Mouse (Mus musculus): ENCODE data around the gene AU021092.
"Not testable (repeated sequence)": the region's sequence is repeated elsewhere in the genome, so short reads cannot be mapped to it uniquely, and the experiment has no call there.

Gene AU021092

DNA sequence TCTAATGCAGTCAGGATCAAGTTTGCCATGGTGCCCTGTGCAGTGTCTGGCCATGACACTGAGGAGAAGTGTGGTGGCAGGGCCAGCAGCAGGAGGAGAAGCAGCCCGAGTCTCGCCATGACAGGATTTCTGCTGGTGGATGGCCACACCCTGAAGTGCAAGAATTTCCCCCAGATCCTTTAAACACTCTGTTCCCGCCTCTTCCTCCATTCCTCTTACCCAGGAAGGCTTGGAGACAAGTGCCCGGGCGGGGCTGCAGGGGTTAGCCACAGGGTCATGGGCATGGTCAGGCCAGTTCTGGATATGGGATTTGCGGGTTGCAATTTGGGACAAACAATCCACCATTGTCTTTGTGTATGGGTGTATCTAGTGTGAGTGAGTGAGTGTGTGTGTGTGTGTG is at the start of gene AU021092:
Gene AU021092 (minus strand): TSS at position 160 of the 400 bp plus-strand sequence.
- no peak for DNase-seq

DNA sequence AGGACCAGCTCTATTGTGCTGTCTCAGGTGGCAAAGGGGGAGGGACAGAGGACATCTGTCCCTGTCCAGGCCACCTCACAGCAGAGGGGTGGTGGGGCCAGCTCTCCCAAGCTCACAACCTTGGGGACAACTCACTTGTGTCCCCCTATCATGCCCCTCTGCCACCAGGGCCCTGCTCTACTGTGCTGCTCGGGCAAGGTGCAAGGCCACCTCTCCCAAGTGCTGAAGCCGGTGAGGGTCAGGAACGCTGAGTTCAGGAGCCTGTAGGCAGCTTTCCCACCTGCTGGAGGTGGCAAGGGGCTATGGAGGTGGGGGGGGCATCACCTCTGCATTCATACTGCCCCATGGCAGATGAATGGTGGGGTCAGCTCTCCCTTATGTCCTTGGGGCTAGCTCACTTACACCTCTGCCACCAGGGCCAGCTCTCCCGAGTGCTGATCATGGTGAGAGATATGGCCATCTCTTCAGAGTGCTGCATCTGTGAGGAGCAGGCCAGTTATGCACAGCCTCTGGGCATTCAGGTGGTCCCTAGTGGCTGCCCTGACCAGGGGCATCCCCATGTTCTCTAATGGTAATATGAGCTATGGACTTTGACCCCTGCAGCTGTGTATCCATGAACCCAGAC is 49.4 kb upstream of the AU021092 start:
- no peak for DNase-seq

DNA sequence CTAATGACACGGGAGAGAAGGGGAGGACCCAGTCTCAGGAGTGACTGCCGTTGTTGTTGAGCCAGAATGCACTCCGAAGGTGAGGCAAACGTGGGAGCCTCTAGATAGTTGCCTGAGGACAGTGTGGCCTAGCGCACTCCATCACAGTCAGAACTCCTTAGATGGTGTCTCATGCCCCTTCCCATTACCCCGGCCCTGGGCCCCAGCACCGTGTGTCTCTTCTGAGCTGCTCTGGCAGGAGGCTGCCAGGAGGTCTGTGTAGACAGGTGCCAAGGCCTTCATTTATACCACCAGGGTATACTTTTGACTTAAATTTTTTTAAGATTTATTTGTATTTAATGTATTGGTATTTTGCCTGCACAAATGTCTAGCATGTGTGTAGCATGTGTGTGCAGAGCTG is 41.8 kb upstream of the AU021092 start:
- DNase-seq = no peak

GRCm38 (mm10) chr16:5263156-5263555 is 41.1 kb upstream of the AU021092 start:
- no peak for DNase-seq

DNA sequence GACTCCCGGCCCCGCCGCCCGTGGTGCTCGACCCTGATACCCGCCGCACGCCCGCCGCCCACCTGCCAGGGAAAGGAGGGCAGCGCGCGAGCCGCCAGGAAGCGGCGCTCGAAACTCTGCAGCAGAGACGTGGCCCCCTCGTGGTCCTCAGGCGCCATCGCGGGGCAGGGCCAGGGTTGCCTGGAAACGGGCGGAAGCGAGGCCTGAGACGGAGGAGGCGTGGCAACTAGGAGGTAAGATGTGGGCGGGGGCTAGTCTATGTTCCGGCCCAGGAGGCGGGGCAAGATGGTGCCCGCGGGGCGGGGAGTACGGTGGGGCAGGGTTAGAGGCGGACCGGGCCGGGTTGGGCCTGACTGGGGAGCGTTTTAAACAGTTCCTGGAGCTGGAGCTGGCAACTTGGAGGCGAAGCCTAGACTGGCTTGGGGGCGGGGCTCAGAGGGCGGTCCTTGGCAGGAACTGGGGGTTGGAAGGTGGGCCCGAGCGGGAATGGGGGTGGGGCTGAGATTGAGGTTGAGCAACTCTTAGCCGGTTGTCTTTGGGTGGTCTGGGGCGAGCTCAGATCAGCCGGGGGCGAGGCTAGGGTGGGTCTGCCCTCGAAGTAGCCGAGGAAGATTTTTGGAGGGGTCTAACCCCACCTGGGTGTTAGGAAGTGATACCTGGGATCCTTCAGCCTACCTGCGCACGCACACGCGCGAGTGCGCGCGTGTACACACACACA is 33.8 kb upstream of the AU021092 start, which contains the start of gene Eef2kmt:
Gene Eef2kmt (minus strand): TSS at position 205 of the 718 bp plus-strand sequence.
- DNase-seq = peak; percentile 91 to 97

DNA sequence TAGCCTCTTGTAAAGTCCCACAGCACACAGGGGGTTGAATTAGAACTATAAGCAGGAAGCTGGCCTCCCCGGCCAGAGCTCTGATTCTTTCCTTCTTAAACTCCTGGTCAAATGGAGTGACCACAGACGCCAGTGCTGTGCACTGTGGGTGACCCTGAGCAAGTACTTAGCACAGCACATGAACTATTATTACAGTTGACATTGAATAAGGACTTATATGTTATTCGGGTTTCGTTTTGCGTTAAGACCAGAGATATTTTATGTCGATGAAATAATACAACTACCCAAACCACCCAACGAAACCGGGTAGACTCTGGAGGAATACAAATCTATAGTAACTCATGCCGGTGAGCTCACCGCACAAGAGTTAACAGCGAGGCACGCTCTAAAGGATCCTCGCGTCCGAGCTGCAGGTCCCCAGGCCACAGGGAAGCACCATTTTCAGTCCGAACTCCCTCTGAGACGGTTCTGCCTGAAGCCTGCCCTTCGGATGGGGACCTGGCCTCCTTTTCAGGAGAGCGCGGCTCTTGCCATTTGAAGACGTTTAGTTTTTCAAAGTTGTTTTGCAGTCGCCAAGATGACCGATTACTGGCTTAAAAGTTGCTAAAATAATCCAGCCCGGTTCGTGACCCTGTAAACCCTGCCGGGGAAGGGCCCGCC is 33.1 kb upstream of the AU021092 start:
- no peak for DNase-seq

GRCm38 (mm10) chr16:5254346-5255025 is 32.4 kb upstream of the AU021092 start:
- peak; percentile 56 to 66 for DNase-seq

DNA sequence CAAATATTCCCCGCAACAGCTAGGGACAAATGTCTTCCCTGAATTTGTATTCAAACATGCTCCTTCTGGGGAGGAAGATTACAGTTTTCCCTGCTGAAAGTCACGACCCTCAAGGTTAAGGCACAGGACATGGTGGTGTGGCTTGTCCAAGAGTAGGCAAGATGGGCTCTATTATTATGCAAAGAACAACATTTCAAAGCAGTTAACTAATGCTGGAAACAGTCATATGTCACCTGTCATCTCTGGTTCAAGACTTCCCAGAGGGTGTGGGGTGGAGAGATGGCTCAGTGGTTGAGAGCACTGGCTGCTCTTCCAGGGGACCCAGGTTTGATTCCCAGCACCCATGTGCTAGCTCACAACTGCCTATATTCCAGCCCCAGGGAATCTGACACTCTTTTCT is 30.2 kb upstream of the AU021092 start:
- DNase-seq = no peak

- DNase-seq = no peak
Measured at GRCm38 (mm10) chr16:5250891-5251290, 28.8 kb upstream of the AU021092 start.

GRCm38 (mm10) chr16:5244411-5244810 is 22.3 kb upstream of the AU021092 start:
- peak; percentile 58 to 59 for DNase-seq

GRCm38 (mm10) chr16:5242882-5243281 is 20.8 kb upstream of the AU021092 start:
- no peak for DNase-seq

DNA sequence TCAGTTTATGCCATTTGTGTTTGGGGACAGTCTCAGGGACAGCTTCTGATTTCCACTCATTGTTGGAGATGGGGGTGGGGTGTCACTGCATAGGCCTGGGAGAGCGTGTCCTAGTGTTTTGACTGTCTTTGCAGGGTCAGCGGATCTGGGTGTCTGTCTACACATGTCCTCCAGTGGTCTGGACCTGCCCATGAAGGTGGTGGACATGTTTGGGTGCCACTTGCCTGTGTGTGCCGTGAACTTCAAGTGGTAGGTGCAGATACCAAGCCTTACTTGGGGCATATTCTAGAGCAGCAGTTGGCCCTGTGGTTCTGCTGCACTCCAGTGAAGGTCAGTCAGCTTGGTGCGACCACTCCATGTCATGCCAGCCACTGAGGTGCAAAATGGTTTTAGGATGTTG is 20.3 kb upstream of the AU021092 start:
- DNase-seq = no peak

DNA sequence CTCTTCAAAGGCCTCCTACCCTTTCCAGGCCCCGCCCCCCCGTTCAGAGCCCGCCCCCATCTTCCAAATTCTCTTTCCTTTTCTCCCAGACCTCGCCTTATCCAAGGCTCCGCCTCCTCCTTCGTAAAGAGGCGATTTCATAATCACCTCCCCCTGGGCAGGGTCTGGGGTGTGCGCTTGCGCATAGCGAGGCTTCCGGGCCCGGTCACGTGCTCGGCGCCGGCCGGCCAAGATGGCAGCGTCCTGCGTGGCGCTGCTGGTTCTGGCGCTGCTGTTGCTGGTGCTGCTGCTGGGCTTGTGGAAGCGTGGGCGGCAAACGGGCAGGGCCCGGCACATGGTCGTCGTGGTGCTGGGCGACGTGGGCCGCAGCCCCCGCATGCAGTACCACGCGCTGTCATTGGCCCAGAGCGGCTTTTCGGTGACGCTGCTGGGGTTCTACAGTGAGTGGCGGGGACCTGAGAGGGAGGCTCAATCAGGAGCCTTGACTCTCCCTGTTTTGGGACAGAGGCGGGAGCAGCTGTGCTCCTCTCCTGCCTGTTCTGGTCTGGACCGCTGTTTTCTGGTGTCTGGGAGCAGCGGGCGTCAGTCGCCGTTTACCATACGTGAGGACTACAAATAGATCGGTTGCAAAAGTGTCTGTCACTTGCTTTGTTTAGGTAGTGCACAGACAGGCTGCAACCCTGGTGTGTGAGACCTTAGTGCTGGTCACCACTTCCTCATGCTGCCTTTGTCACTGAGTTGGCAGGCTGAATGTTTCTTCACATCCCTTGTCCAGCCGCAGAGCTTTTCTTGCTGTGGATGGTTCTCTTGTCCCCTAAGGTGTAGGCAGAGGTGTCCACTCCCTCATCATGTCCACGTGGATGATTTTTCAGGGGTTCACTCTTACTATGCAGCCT is 11.6 kb upstream of the AU021092 start, which contains the start of gene Alg1:
Gene Alg1 (plus strand): TSS at position 204 of the 896 bp plus-strand sequence.
- DNase-seq = peak; percentile 94 to 96

DNA sequence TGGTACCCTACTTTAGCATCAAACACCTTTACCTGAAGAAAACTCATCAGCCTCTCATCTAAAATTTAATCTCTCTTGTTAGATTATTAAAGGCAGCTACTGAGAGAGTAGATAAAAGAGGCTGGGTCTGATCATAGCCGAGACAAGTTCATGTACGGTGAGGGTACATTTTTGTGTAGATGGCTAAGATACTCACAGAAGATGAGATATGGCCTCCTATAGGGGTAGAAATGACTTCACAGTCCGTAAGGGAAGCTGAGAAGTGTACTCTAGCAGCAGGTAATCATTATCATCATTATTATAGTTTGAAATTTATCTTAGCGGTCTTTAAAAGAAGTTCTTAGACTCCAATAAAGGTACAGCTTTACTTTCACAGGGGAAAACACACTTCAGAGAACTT is 10.9 kb upstream of the AU021092 start:
- DNase-seq = no peak

DNA sequence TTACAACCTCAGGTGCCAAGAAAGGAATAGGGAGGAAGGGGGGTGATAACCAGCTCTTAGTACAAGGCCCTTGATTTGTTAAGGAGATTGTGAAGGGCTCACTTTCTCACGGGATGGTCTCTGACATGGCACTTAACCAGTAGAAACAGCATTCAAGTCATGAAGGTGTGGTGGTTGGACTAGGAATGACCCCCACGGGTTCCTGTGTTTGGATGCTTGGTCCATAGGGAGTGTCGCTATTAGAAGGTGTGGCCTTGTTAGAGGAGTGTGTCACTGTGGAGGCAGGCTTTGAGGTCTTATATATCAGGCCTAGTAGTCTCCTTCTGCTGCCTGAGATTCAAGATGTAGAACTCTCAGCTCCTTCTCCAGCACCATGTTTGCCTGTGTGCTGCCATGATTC is 6.0 kb upstream of the AU021092 start:
- not testable (repeated sequence) for DNase-seq

DNA sequence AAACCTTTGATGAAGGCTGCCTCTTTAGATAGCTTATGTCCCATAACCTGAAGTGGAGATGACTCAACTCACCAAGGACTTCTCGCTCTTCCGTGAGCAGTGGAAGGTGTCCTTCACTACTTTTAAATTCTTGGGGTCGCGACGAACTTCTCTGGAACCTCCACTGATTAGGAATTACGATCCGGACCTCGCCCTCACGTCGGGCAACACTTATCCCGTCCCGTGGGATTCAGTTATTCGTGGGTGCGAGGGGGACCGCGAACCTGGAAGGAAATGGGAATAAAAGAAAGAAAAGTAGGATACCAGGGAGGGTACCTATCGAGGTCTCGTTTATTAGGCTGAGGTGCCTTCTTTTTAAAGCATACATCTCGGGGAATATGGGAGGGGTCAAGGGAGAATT is 5.4 kb upstream of the AU021092 start:
- DNase-seq = not testable (repeated sequence)

GRCm38 (mm10) chr16:5226534-5226933 is 4.4 kb upstream of the AU021092 start:
- not testable (repeated sequence) for DNase-seq

GRCm38 (mm10) chr16:5221403-5221802 is 696 bp downstream of the AU021092 start:
- no peak for DNase-seq

DNA sequence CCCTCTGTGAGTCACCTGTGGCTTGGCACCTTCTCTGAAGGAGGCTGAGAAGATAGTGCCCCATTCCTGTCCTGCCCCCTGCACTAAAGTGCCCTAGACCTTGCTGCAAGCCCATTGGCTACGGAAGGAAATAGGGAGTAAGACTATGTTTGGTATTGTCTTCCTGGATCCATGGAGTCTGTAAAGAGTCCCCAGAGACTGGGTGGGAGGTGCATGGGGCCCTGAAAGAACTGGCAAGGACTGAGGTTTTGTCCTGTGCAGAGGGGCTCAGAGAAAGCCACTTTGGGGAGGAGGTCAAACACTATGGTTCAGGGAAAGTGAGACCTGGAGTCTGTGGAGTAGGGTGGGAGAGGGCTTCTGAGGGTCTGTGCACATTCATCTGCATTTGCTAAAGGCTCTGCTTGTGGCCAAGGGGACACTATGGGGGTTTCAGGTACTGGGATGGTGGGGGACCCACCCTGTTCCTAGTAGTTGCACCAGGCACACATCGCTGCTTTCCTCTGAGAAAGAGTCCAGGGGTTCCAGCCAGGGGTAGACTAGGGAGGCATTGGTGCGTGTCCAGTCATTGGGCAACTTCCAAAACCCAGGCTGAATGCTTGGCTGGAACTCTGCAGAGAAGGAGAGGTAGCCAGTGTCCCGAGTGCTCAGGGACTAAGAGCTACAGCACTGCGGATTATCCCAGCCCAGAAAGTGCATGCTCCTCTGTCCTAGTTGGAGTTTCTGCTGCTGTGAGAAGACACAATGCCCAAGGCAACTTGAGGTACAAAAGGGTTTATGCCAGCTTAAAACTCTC is 4.6 kb downstream of the AU021092 start:
- DNase-seq = no peak

DNA sequence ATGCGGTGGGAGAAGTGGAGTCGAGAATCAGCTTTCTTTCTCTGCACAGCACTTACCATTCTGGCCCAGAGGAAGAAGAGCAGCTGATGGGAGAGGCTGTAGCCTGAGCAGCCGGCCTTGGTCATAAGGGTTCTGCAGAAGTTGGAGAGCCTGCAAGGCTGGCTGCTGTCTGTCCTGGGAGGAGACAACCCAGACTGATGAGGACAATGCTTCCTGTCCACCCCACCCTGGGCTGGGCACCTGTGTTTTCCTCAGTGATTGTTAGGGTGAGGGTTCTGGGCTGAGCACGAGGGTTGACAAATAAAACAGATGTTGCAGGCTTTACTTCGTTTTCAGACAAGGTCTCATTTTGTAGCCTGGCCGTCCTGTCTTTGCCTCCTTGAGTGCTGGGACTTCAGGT is 5.4 kb downstream of the AU021092 start:
- DNase-seq = no peak

GRCm38 (mm10) chr16:5214126-5214525 is 8.0 kb downstream of the AU021092 start:
- DNase-seq = no peak

All from cerebellum, adult 18-20 months (tissue).